Mouse (Mus musculus): Measurements from ENCODE around the gene Gls2. TPM values are rescaled to one million over a fixed set of nuclear protein-coding genes. Genes with fewer than 3 reads are reported as not detected.
A peak's percentile ranks its signal among the peaks of the same experiment; 100 is the strongest.

Gene Gls2
- polyA plus RNA-seq, 1 experiment from 2014 or later, result 1.7 TPM

GRCm38 (mm10) chr10:128221533-128222286 lies 27.5 kb downstream of the Gls2 start:
- ATAC-seq (ENCODE audit: low read depth), result no peak

GRCm38 (mm10) chr10:128225064-128225463 lies 30.8 kb downstream of the Gls2 start:
- Histone ChIP-seq H3K27ac (ENCODE audit: low read length) (no peak overlapping the region), H3K4me3 (ENCODE audit: low read length) (no peak overlapping the region), H3K27me3 (ENCODE audit: control insufficient read depth, insufficient read depth, low read depth, low read length) (no peaks in the 10 kb centered on the region), H3K36me3 (ENCODE audit: control insufficient read depth, insufficient read depth, low read length) (no peaks in the 10 kb centered on the region), H3K9me3 (ENCODE audit: control insufficient read depth, low read length) (no peaks in the 10 kb centered on the region), H3K4me2 (ENCODE audit: low read depth, low read length) (no peak overlapping the region), H3K9ac (ENCODE audit: low read length) (peak overlapping the region; percentile 27; the same call in 1 of the 2 replicates), H3K4me1 (replicated peaks; ENCODE audit: control insufficient read depth, insufficient read depth, low read length) (no peaks in the 10 kb centered on the region)
- no peak for ATAC-seq (ENCODE audit: low read depth)
- 48% methylated on average over 5 of the region's 5 CpGs for WGBS

More at GRCm38 (mm10) chr10:128221533-128222286, 27.5 kb downstream of the Gls2 start:
- Histone ChIP-seq H3K36me3 (ENCODE audit: control insufficient read depth, insufficient read depth, low read length) (no peaks in the 10 kb centered on the region), H3K4me1 (replicated peaks; ENCODE audit: control insufficient read depth, insufficient read depth, low read length) (no peaks in the 10 kb centered on the region), H3K27me3 (ENCODE audit: control insufficient read depth, insufficient read depth, low read depth, low read length) (no peaks in the 10 kb centered on the region), H3K9ac (ENCODE audit: low read length) (no peak overlapping the region), H3K4me2 (ENCODE audit: low read depth, low read length) (no peak overlapping the region), H3K4me3 (ENCODE audit: low read length) (no peak overlapping the region), H3K27ac (ENCODE audit: low read length) (no peak overlapping the region), H3K9me3 (ENCODE audit: control insufficient read depth, low read length) (no peaks in the 10 kb centered on the region)
- 47% methylated on average over 16 of the region's 16 CpGs for WGBS

GRCm38 (mm10) chr10:128225538-128225937 lies 31.3 kb downstream of the Gls2 start, which contains the start of gene Mip:
TSS of gene Mip (plus strand) at chr10:128225838.
- Histone ChIP-seq H3K4me3 (ENCODE audit: low read length) (no peak within 1 kb of the TSS), H3K27ac (ENCODE audit: low read length) (no peak within 1 kb of the TSS), H3K36me3 (ENCODE audit: control insufficient read depth, insufficient read depth, low read length) (no peaks in the 10 kb centered on the region), H3K9me3 (ENCODE audit: control insufficient read depth, low read length) (no peaks in the 10 kb centered on the region), H3K9ac (ENCODE audit: low read length) (peak within 1 kb of the TSS; percentile 27; the same call in 1 of the 2 replicates), H3K27me3 (ENCODE audit: control insufficient read depth, insufficient read depth, low read depth, low read length) (no peaks in the 10 kb centered on the region), H3K4me1 (replicated peaks; ENCODE audit: control insufficient read depth, insufficient read depth, low read length) (no peaks in the 10 kb centered on the region), H3K4me2 (ENCODE audit: low read depth, low read length) (no peak within 1 kb of the TSS)
- WGBS, result 54% methylated on average over 4 of the region's 4 CpGs
- ATAC-seq (ENCODE audit: low read depth), result no peak

GRCm38 (mm10) chr10:128227592-128227991 lies 33.3 kb downstream of the Gls2 start:
- no peak overlapping the region for H3K4me2 ChIP-seq (ENCODE audit: low read depth, low read length)

GRCm38 (mm10) chr10:128228009-128228408 lies 33.8 kb downstream of the Gls2 start:
- no peaks in the 10 kb centered on the region for H3K36me3 ChIP-seq (ENCODE audit: control insufficient read depth, insufficient read depth, low read length)
- no peaks in the 10 kb centered on the region for H3K27me3 ChIP-seq (ENCODE audit: control insufficient read depth, insufficient read depth, low read depth, low read length)
- no peak overlapping the region for H3K4me2 ChIP-seq (ENCODE audit: low read depth, low read length)
- no peak overlapping the region for H3K27ac ChIP-seq (ENCODE audit: low read length)
- H3K9ac ChIP-seq (ENCODE audit: low read length), result no peak overlapping the region
- ATAC-seq (ENCODE audit: low read depth), result no peak
- no peaks in the 10 kb centered on the region for H3K9me3 ChIP-seq (ENCODE audit: control insufficient read depth, low read length)
- 84% methylated on average over 8 of the region's 8 CpGs for WGBS
- H3K4me1 ChIP-seq (replicated peaks; ENCODE audit: control insufficient read depth, insufficient read depth, low read length), result peaks cover 7% of the 10 kb centered on the region
- no peak overlapping the region for H3K4me3 ChIP-seq (ENCODE audit: low read length)

More at GRCm38 (mm10) chr10:128227592-128227991, 33.3 kb downstream of the Gls2 start:
- no peak for ATAC-seq (ENCODE audit: low read depth)
- H3K36me3 ChIP-seq (ENCODE audit: control insufficient read depth, insufficient read depth, low read length), result no peaks in the 10 kb centered on the region
- no peak overlapping the region for H3K27ac ChIP-seq (ENCODE audit: low read length)
- no peaks in the 10 kb centered on the region for H3K9me3 ChIP-seq (ENCODE audit: control insufficient read depth, low read length)
- H3K27me3 ChIP-seq (ENCODE audit: control insufficient read depth, insufficient read depth, low read depth, low read length), result no peaks in the 10 kb centered on the region
- H3K4me3 ChIP-seq (ENCODE audit: low read length), result no peak overlapping the region
- H3K4me1 ChIP-seq (replicated peaks; ENCODE audit: control insufficient read depth, insufficient read depth, low read length), result peaks cover 5% of the 10 kb centered on the region
- WGBS, result 69% methylated on average over 9 of the region's 9 CpGs
- no peak overlapping the region for H3K9ac ChIP-seq (ENCODE audit: low read length)

- no peak overlapping the region for H3K27ac ChIP-seq (ENCODE audit: low read length)
- no peaks in the 10 kb centered on the region for H3K9me3 ChIP-seq (ENCODE audit: control insufficient read depth, low read length)
- H3K4me3 ChIP-seq (ENCODE audit: low read length), result no peak overlapping the region
- peak overlapping the region; percentile 67; the same call in 1 of the 2 replicates for H3K4me2 ChIP-seq (ENCODE audit: low read depth, low read length)
- H3K4me1 ChIP-seq (replicated peaks; ENCODE audit: control insufficient read depth, insufficient read depth, low read length), result peaks cover 7% of the 10 kb centered on the region
- no peaks in the 10 kb centered on the region for H3K36me3 ChIP-seq (ENCODE audit: control insufficient read depth, insufficient read depth, low read length)
- H3K9ac ChIP-seq (ENCODE audit: low read length), result peak overlapping the region; percentile 61
- H3K27me3 ChIP-seq (ENCODE audit: control insufficient read depth, insufficient read depth, low read depth, low read length), result no peaks in the 10 kb centered on the region
- 77% methylated on average over 12 of the region's 12 CpGs for WGBS
- ATAC-seq (ENCODE audit: low read depth), result no peak
These were observed 36.3 kb downstream of the Gls2 start for GRCm38 (mm10) chr10:128230582-128230981.

GRCm38 (mm10) chr10:128231146-128231545 lies 36.9 kb downstream of the Gls2 start:
- ATAC-seq (ENCODE audit: low read depth), result no peak
- H3K27me3 ChIP-seq (ENCODE audit: control insufficient read depth, insufficient read depth, low read depth, low read length), result no peaks in the 10 kb centered on the region
- peak overlapping the region; percentile 90 for H3K9ac ChIP-seq (ENCODE audit: low read length)
- no peaks in the 10 kb centered on the region for H3K9me3 ChIP-seq (ENCODE audit: control insufficient read depth, low read length)
- peak overlapping the region; percentile 67 for H3K4me2 ChIP-seq (ENCODE audit: low read depth, low read length)
- no peaks in the 10 kb centered on the region for H3K36me3 ChIP-seq (ENCODE audit: control insufficient read depth, insufficient read depth, low read length)
- peaks cover 7% of the 10 kb centered on the region for H3K4me1 ChIP-seq (replicated peaks; ENCODE audit: control insufficient read depth, insufficient read depth, low read length)
- WGBS, result 3% methylated on average over 5 of the region's 5 CpGs
- peak overlapping the region; percentile 97; the same call in 1 of the 2 replicates for H3K27ac ChIP-seq (ENCODE audit: low read length)
- peak overlapping the region; percentile 83 for H3K4me3 ChIP-seq (ENCODE audit: low read length)

GRCm38 (mm10) chr10:128231697-128232419 lies 37.6 kb downstream of the Gls2 start, which contains the start of gene Timeless:
TSS of gene Timeless (plus strand) at chr10:128232065.
- WGBS, result under 1% methylated on average over 53 of the region's 58 CpGs
- peaks cover 7% of the 10 kb centered on the region for H3K4me1 ChIP-seq (replicated peaks; ENCODE audit: control insufficient read depth, insufficient read depth, low read length)
- peak within 1 kb of the TSS; percentile 90 for H3K9ac ChIP-seq (ENCODE audit: low read length)
- no peaks in the 10 kb centered on the region for H3K36me3 ChIP-seq (ENCODE audit: control insufficient read depth, insufficient read depth, low read length)
- peak within 1 kb of the TSS; percentile 67 for H3K4me2 ChIP-seq (ENCODE audit: low read depth, low read length)
- H3K27ac ChIP-seq (ENCODE audit: low read length), result peak within 1 kb of the TSS; percentile 97
- H3K27me3 ChIP-seq (ENCODE audit: control insufficient read depth, insufficient read depth, low read depth, low read length), result no peaks in the 10 kb centered on the region
- no peaks in the 10 kb centered on the region for H3K9me3 ChIP-seq (ENCODE audit: control insufficient read depth, low read length)
- ATAC-seq (ENCODE audit: low read depth), result peak; percentile 93
- H3K4me3 ChIP-seq (ENCODE audit: low read length), result peak within 1 kb of the TSS; percentile 83

GRCm38 (mm10) chr10:128232420-128232985 lies 38.2 kb downstream of the Gls2 start:
- Histone ChIP-seq H3K27me3 (ENCODE audit: control insufficient read depth, insufficient read depth, low read depth, low read length) (no peaks in the 10 kb centered on the region), H3K4me2 (ENCODE audit: low read depth, low read length) (peak overlapping the region; percentile 67), H3K4me1 (replicated peaks; ENCODE audit: control insufficient read depth, insufficient read depth, low read length) (peaks cover 7% of the 10 kb centered on the region), H3K36me3 (ENCODE audit: control insufficient read depth, insufficient read depth, low read length) (no peaks in the 10 kb centered on the region), H3K9me3 (ENCODE audit: control insufficient read depth, low read length) (no peaks in the 10 kb centered on the region), H3K9ac (ENCODE audit: low read length) (peak overlapping the region; percentile 90), H3K4me3 (ENCODE audit: low read length) (peak overlapping the region; percentile 83), H3K27ac (ENCODE audit: low read length) (peak overlapping the region; percentile 97)
- WGBS, result under 1% methylated on average over 14 of the region's 14 CpGs
- peak; percentile 58 for ATAC-seq (ENCODE audit: low read depth)
